ENCODE assay signal across 20 mouse cellular contexts in genomic region chr6:116281014-116281413, GRCm38 (mm10). TPM values are rescaled to one million over a fixed set of nuclear protein-coding genes. Genes with fewer than 3 reads are reported as not detected.
A peak's percentile ranks its signal among the peaks of the same experiment; 100 is the strongest.
DNase-seq lines count a peak whose midpoint lies in the region; ATAC-seq and TF ChIP-seq lines count a peak whose summit lies in the region.
"Had no signal": no experiment of that assay in that cellular context is flagged by ENCODE, and none has a peak within 500 bp of the region (broad histone marks: within the 10 kb centered on the region; RNA-seq: fewer than 3 reads in every experiment).

No protein-coding gene starts in this region.

- ATAC-seq in G1E (ENCODE audit: extremely low read depth, insufficient number of reproducible peaks, low FRiP score, poor library complexity, severe bottlenecking) = peak; percentile 40
- peak; percentile 68 for ATAC-seq in liver, embryonic 12.5 days
- ATAC-seq in liver, embryonic 16.5 days (ENCODE audit: low read depth) = peak; percentile 64
- no peak for ATAC-seq in midbrain, embryonic 13.5 days
- ATAC-seq: activated CD4-positive, CD25-positive, alpha-beta regulatory T cell, adult 4 months; forebrain, embryonic 16.5 days; hindbrain, postnatal 0 days had no signal

- 82% methylated on average over 13 of the region's 13 CpGs for WGBS in liver, embryonic 12.5 days (ENCODE audit: insufficient replicate concordance)
- 88% methylated on average over 13 of the region's 13 CpGs for WGBS in liver, embryonic 16.5 days (ENCODE audit: insufficient replicate concordance)
- WGBS in midbrain, embryonic 13.5 days = 95% methylated on average over 13 of the region's 13 CpGs

- intact Hi-C loops in left cerebral cortex, postnatal 14 days (cut with DNase I) = no loop called here

- no peak overlapping the region for H3K9ac ChIP-seq in liver, embryonic 12.5 days
- H3K9ac ChIP-seq in liver, embryonic 16.5 days (ENCODE audit: low read depth, low read length) = no peak overlapping the region
- H3K9ac ChIP-seq in midbrain, embryonic 13.5 days (replicated peaks) = no peak overlapping the region
- H3K9ac ChIP-seq: embryonic facial prominence, embryonic 15.5 days; forebrain, embryonic 12.5 days; heart, embryonic 12.5 days; hindbrain, embryonic 12.5 days had no signal

- no peak overlapping the region for H3K4me2 ChIP-seq in liver, embryonic 12.5 days
- H3K4me2 ChIP-seq in liver, embryonic 16.5 days (ENCODE audit: low read depth, low read length) = no peak overlapping the region
- H3K4me2 ChIP-seq in midbrain, embryonic 13.5 days (replicated peaks) = no peak overlapping the region
- H3K4me2 ChIP-seq: embryonic facial prominence, embryonic 15.5 days; forebrain, embryonic 12.5 days; heart, embryonic 12.5 days; hindbrain, embryonic 12.5 days had no signal

- H3K9me3 ChIP-seq in G1E (replicated peaks) = no peaks in the 10 kb centered on the region
- no peaks in the 10 kb centered on the region for H3K9me3 ChIP-seq in liver, embryonic 12.5 days (replicated peaks)
- no peaks in the 10 kb centered on the region for H3K9me3 ChIP-seq in liver, embryonic 16.5 days (replicated peaks; ENCODE audit: control insufficient read depth, low read length)
- H3K9me3 ChIP-seq in midbrain, embryonic 13.5 days = no peaks in the 10 kb centered on the region
- H3K9me3 ChIP-seq: embryonic facial prominence, embryonic 15.5 days; forebrain, embryonic 12.5 days; heart, embryonic 12.5 days; hindbrain, embryonic 12.5 days had no signal

- DNase-seq in 416B (ENCODE audit: low read depth) (peak; percentile 81), G1E (ENCODE audit: low spot score) (no peak)
- no peak for DNase-seq in left cerebral cortex, postnatal 14 days (ENCODE audit: low spot score in 2 of 2)
- no peak for DNase-seq in retina, embryonic 14.5 days (ENCODE audit: low spot score)
- no peak for DNase-seq in frontal cortex, postnatal 14 days (ENCODE audit: low spot score in 2 of 2)
- DNase-seq: adrenal gland, postnatal 14 days; cerebellum, adult 18-20 months; cerebellum, postnatal 10 days; embryo, embryonic 11 days; gastrocnemius, postnatal 14 days had no signal

- H3K36me3 ChIP-seq in G1E (replicated peaks) = peaks cover 53% of the 10 kb centered on the region
- peaks cover 6% of the 10 kb centered on the region for H3K36me3 ChIP-seq in liver, embryonic 12.5 days
- H3K36me3 ChIP-seq in liver, embryonic 16.5 days (ENCODE audit: control insufficient read depth, insufficient read depth) = no peaks in the 10 kb centered on the region; the same call in 1 of the 2 replicates
- H3K36me3 ChIP-seq in midbrain, embryonic 13.5 days = peaks cover 19% of the 10 kb centered on the region; the same call in 1 of the 2 replicates
- H3K36me3 ChIP-seq: embryonic facial prominence, embryonic 15.5 days; forebrain, embryonic 12.5 days had no signal

- TF ChIP-seq CTCF in G1E (IDR thresholded peaks at IDR 0.05; ENCODE audit: low read depth, low read length) = no peak

- no peaks in the 10 kb centered on the region for H3K27me3 ChIP-seq in G1E (ENCODE audit: insufficient read depth, low read length)
- no peaks in the 10 kb centered on the region for H3K27me3 ChIP-seq in liver, embryonic 12.5 days (replicated peaks)
- no peaks in the 10 kb centered on the region for H3K27me3 ChIP-seq in liver, embryonic 16.5 days (ENCODE audit: control insufficient read depth, insufficient read depth, low read depth, low read length)
- H3K27me3 ChIP-seq in midbrain, embryonic 13.5 days = no peaks in the 10 kb centered on the region
- H3K27me3 ChIP-seq: embryonic facial prominence, embryonic 15.5 days; forebrain, embryonic 12.5 days; heart, embryonic 12.5 days; hindbrain, embryonic 12.5 days had no signal

- H3K4me1 ChIP-seq in G1E (ENCODE audit: insufficient read depth, low read depth, low read length) = peaks cover 13% of the 10 kb centered on the region
- H3K4me1 ChIP-seq in liver, embryonic 12.5 days = peaks cover 27% of the 10 kb centered on the region
- peaks cover 6% of the 10 kb centered on the region for H3K4me1 ChIP-seq in liver, embryonic 16.5 days (ENCODE audit: control insufficient read depth, low read depth, low read length)
- no peaks in the 10 kb centered on the region for H3K4me1 ChIP-seq in midbrain, embryonic 13.5 days (replicated peaks)
- H3K4me1 ChIP-seq: embryonic facial prominence, embryonic 15.5 days; forebrain, embryonic 12.5 days; heart, embryonic 12.5 days; hindbrain, embryonic 12.5 days had no signal

- no peak overlapping the region for H3K27ac ChIP-seq in liver, embryonic 12.5 days
- H3K27ac ChIP-seq in liver, embryonic 16.5 days (ENCODE audit: low read length) = no peak overlapping the region
- H3K27ac ChIP-seq in midbrain, embryonic 13.5 days = no peak overlapping the region
- H3K27ac ChIP-seq: embryonic facial prominence, embryonic 15.5 days; forebrain, embryonic 12.5 days; hindbrain, embryonic 12.5 days; hindbrain, postnatal 0 days had no signal

- H3K4me3 ChIP-seq in G1E (ENCODE audit: low read depth, low read length) = no peak overlapping the region
- H3K4me3 ChIP-seq in liver, embryonic 12.5 days = no peak overlapping the region
- no peak overlapping the region for H3K4me3 ChIP-seq in liver, embryonic 16.5 days (ENCODE audit: low read depth, low read length)
- no peak overlapping the region for H3K4me3 ChIP-seq in midbrain, embryonic 13.5 days (replicated peaks)
- H3K4me3 ChIP-seq: embryonic facial prominence, embryonic 15.5 days; forebrain, embryonic 12.5 days; heart, embryonic 12.5 days; hindbrain, embryonic 12.5 days had no signal

RNA-seq across cellular contexts. Expression of gene Zfand4, which starts 17.0 kb away (rescaled TPM):
- 20.8 and 32.7 TPM in 2 replicates for total RNA-seq in G1E (2014; fragmentation: Nextera tagmentation)
- total RNA-seq in G1E (2017) = 13.5 and 16.4 TPM in 2 replicates
- polyA plus RNA-seq in G1E (2012) = 1.0 and 1.7 TPM in 2 replicates
- polyA plus RNA-seq in liver, embryonic 12.5 days (2016; fragmentation: Nextera tagmentation; extraction: Ambion mirVana) = 6.1 and 6.6 TPM in 2 replicates
- polyA plus RNA-seq in liver, embryonic 16.5 days (2015; fragmentation: Nextera tagmentation; extraction: Ambion mirVana) = 4.9 and 5.4 TPM in 2 replicates
- total RNA-seq in left cerebral cortex, postnatal 14 days (2021) = 1 to 10 TPM; 6.4 to 8.2 TPM
- 11.5 and 11.6 TPM in 2 replicates for polyA plus RNA-seq in midbrain, embryonic 13.5 days (2015; fragmentation: Nextera tagmentation; extraction: Ambion mirVana)

RNA-seq across cellular contexts. Expression of gene March8, which starts 56.8 kb away (rescaled TPM):
- total RNA-seq in G1E (2014; fragmentation: Nextera tagmentation) = 35.1 and 191 TPM in 2 replicates
- 53.9 and 70.9 TPM in 2 replicates for total RNA-seq in G1E (2017)
- 8.8 and 9.9 TPM in 2 replicates for polyA plus RNA-seq in G1E (2012)
- 85.2 and 94.3 TPM in 2 replicates for polyA plus RNA-seq in liver, embryonic 12.5 days (2016; fragmentation: Nextera tagmentation; extraction: Ambion mirVana)
- polyA plus RNA-seq in liver, embryonic 16.5 days (2015; fragmentation: Nextera tagmentation; extraction: Ambion mirVana) = 91.7 TPM in 2 replicates
- total RNA-seq in left cerebral cortex, postnatal 14 days (2021) = 10 to 100 TPM; 52.8 to 54.3 TPM
- polyA plus RNA-seq in midbrain, embryonic 13.5 days (2015; fragmentation: Nextera tagmentation; extraction: Ambion mirVana) = 68.5 and 68.9 TPM in 2 replicates
